Mouse (Mus musculus) neural tube, embryonic 12.5 days (tissue): ENCODE results near the gene Lrrc45. TPM values are rescaled to one million over a fixed set of nuclear protein-coding genes. Genes with fewer than 3 reads are reported as not detected.

Experiments used
- ATAC-seq: fragments of 200-750 bp; cut with Nextera tagmentation; 2 replicates; pipeline ENCODE4 v1.8.0; 2017; ENCODE audit warnings: low read depth, mild to moderate bottlenecking, moderate TSS enrichment, moderate library complexity; ENCODE audit not compliant: low FRiP score
- H3K27ac ChIP-seq: fragments of 300-500 bp; sonication (generic); 2 replicates; pipeline ENCODE4 v1.5.1; 2016
- H3K27me3 ChIP-seq: fragments of 300-500 bp; sonication (generic); replicated peaks from 2 replicates; pipeline ENCODE4 v1.6.1; 2016; ENCODE audit warnings: mild to moderate bottlenecking
- H3K36me3 ChIP-seq: fragments of 300-500 bp; sonication (generic); 2 replicates; pipeline ENCODE4 v1.6.1; 2016; ENCODE audit warnings: mild to moderate bottlenecking
- H3K4me1 ChIP-seq: fragments of 300-500 bp; sonication (generic); 2 replicates; pipeline ENCODE4 v1.6.1; 2016
- H3K4me2 ChIP-seq: fragments of 300-500 bp; sonication (generic); replicated peaks from 2 replicates; pipeline ENCODE4 v1.6.1; 2016; ENCODE audit warnings: mild to moderate bottlenecking
- H3K4me3 ChIP-seq: fragments of 300-500 bp; sonication (generic); 2 replicates; pipeline ENCODE4 v1.5.1; 2016
- H3K9ac ChIP-seq: fragments of 300-500 bp; sonication (generic); 2 replicates; pipeline ENCODE4 v1.6.1; 2016; ENCODE audit warnings: mild to moderate bottlenecking
- H3K9me3 ChIP-seq: fragments of 300-500 bp; sonication (generic); 2 replicates; pipeline ENCODE4 v1.6.1; 2016; ENCODE audit warnings: mild to moderate bottlenecking
- WGBS: fragments of 180-500 bp; shearing (Covaris S2); methylation state at CpG from one replicate; pipeline ENCODE4 v1.1.7; 2016; 5-methylcytosine and 5-hydroxymethylcytosine counted together
- polyA plus RNA-seq: library from polyadenylated mRNA; unstranded; fragments of >200 nt; fragmentation: Nextera tagmentation; extraction: Ambion mirVana; gene quantifications from 2 replicates; pipeline ENCODE4 v1.2.1, GENCODE M21; 2016

Lrrc45 gene
- polyA plus RNA-seq, 1 experiment from 2014 or later = 72.6 TPM

DNA sequence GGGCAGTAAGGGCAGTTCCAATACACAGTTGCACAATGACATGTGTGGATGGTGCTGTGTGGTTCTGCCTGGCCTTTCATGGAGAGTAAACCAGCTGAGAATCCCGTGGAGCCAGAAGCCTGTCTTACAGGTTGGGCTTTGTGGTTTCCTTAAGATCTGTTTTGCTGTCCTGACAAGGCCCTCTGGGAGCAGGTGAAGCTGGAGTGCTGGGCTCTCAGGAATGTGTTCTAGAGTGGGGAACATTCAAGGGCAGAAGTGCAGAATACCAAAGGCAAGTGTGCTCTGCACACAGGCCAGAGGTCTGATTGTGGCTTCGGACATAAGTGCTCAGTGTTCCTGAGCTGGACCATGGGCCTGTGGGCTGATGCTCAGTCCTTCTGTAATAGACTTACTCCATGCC lies 29.1 kb upstream of the Lrrc45 start:
- Histone ChIP-seq H3K27ac (no peak overlapping the region), H3K4me1 (no peaks in the 10 kb centered on the region; the same call in 1 of the 2 replicates), H3K4me2 (no peak overlapping the region), H3K27me3 (no peaks in the 10 kb centered on the region), H3K9ac (no peak overlapping the region), H3K36me3 (peaks cover 80% of the 10 kb centered on the region), H3K4me3 (no peak overlapping the region), H3K9me3 (no peaks in the 10 kb centered on the region)
- no peak for ATAC-seq
- 86% methylated on average over 2 of the region's 2 CpGs for WGBS

DNA sequence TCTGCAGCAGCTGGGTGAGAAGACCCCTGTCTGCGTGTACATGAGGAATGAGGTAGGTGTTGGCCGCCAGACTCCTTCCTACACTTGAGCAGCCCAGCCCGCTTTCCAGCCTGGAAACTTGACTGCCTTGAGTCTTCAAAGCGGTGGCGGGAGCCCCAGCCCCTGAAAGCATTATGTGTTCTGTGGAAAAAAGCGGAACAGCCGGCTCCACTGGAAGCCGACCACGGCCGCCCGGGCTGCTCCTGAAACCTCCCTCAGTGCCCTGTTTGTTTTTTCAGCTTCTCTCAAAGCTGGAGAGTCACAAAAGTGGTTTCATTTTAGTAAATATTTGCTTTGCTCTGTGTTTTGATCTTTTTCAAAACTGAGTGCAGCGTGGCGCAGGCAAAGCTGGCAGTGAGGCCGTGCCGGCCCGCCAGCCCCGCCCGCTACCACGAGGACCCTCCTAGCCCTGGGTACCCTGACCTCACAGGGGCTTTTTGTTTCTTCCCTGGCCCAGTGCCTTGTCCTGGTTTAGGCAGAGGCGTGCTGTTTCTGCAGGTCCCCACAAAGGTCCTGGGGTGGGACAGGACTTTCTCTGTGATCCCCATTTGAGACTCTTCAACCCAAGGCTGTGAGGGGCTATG lies 27.0 kb upstream of the Lrrc45 start:
- Histone ChIP-seq H3K27ac (no peak overlapping the region), H3K4me2 (no peak overlapping the region), H3K4me1 (no peaks in the 10 kb centered on the region; the same call in 1 of the 2 replicates), H3K9ac (no peak overlapping the region), H3K36me3 (peaks cover 71% of the 10 kb centered on the region), H3K27me3 (no peaks in the 10 kb centered on the region), H3K9me3 (no peaks in the 10 kb centered on the region), H3K4me3 (no peak overlapping the region)
- WGBS = 73% methylated on average over 20 of the region's 20 CpGs
- no peak for ATAC-seq

DNA sequence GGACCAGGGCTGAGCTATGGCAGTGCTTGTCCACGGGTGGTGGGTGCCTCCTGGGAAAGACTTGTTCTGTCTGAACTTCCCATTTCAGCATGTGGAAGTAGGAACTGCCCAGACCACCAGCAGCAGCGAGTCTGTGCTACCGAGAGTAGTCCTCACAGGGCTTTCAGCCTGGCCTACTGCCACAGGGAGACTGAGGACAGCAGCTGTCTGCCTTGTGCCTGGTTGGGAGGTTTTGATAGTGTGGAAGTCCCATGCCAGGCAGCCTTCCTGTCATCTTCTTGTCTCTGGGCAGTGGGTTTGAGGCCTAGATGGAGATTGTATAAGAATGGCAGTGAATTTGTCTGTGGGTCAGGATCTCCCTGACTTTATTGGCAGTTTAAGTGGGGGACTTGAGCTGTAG lies 24.4 kb upstream of the Lrrc45 start:
- Histone ChIP-seq H3K4me3 (no peak overlapping the region), H3K4me2 (no peak overlapping the region), H3K9ac (no peak overlapping the region), H3K27me3 (no peaks in the 10 kb centered on the region), H3K27ac (no peak overlapping the region), H3K9me3 (no peaks in the 10 kb centered on the region), H3K36me3 (peaks cover 69% of the 10 kb centered on the region), H3K4me1 (0 out of 2 replicates have a peak, but pooled peaks cover 2% of the 10 kb centered on the region)
- no peak for ATAC-seq
- 82% methylated on average over 3 of the region's 3 CpGs for WGBS

DNA sequence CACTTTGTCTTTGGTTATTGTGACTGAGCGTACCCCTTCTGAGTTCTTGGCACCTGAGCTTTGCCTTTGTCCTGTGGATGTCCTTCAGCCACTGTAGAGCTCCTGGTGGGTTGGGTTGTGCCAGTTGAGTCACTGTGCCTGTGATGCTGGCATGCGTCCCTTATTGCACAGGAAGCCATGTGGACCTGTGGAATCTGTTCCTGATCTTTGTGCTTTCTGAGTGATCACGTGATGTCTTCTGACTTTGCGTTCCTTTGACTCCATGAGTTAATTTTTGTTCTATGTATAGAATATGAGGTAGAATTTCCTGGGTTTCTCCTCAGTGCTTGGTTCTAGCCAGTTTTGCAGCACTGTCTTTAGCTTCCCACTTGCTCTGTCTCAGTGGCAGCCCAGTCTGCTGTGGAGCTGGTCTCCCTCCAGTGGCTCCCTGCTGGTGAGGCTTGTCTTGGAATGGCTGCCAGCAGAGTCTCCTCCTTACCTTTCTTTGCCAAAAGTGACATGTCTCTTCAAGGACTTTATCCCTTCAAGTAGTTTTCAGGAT lies 21.2 kb upstream of the Lrrc45 start:
- Histone ChIP-seq H3K27ac (no peak overlapping the region), H3K27me3 (no peaks in the 10 kb centered on the region), H3K4me2 (no peak overlapping the region), H3K4me3 (no peak overlapping the region), H3K9me3 (no peaks in the 10 kb centered on the region), H3K9ac (no peak overlapping the region), H3K4me1 (peaks cover 20% of the 10 kb centered on the region), H3K36me3 (peaks cover 56% of the 10 kb centered on the region)
- ATAC-seq = no peak
- WGBS = 92% methylated on average over 4 of the region's 4 CpGs

DNA sequence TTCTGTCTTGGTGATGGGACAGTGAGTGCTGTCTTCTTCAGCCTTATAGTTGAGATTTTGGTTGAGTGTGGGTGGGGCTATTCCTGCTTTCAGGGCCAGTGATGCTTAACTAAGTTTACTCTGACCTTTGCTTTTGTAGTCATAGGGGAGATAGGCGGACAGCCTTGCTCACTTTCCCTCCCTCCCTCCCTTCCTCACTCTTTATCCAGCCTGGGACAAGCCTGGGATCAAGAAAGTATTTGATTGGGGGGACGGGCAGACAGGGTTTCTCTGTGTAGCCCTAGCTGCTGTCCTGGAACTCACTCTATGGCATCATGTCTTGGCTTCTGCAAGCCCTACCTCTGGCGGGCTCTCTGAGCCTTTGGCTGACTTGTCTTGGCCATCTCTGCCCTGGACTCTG lies 20.3 kb upstream of the Lrrc45 start:
- H3K4me3 ChIP-seq = no peak overlapping the region
- peaks cover 20% of the 10 kb centered on the region for H3K4me1 ChIP-seq
- H3K27ac ChIP-seq = no peak overlapping the region
- H3K27me3 ChIP-seq = no peaks in the 10 kb centered on the region
- H3K9ac ChIP-seq = no peak overlapping the region; the same call in 1 of the 2 replicates
- 68% methylated on average over 3 of the region's 3 CpGs for WGBS
- no peaks in the 10 kb centered on the region for H3K9me3 ChIP-seq
- no peak for ATAC-seq
- H3K4me2 ChIP-seq = no peak overlapping the region
- H3K36me3 ChIP-seq = peaks cover 48% of the 10 kb centered on the region

DNA sequence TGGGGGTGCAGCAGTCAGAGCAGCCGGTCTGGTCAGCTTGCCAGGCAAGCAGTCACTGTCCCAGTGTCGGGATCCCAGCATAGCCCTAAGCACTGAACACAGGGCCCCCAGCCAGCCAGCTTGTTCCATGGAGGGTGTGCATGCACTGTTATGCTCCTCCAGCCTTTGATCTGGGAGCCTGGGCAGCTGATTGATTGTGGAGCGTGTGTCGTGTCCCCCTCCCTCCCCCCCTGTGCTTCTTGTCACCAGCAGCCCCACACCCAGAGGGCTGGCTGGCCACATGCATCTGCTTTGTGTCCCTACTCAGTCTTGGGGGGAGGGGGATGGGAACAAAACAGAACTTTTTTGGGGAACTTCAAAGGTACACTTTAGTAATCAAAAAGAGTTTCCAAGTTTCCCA lies 18.5 kb upstream of the Lrrc45 start:
- H3K36me3 ChIP-seq = peaks cover 47% of the 10 kb centered on the region

DNA sequence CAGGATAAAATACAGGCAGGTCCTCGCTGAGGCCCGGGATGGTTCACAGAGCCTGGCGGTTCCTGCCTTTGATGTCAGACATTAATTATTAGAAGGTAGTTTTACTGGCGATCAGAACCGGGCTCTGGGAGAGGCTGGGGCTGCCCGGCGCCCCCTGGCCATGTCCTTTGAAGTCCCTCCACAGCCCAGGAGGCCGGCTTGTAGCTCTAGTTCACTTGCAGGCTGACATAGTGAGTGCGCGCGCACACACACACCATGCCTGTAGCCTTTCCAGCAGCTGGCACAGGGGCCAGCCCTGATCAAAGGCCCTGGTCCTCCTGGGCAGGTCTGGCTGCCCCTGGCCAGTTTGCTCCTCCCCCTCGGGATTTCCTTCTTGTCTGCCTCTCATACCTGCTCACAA lies 18.1 kb upstream of the Lrrc45 start:
- H3K36me3 ChIP-seq = peaks cover 46% of the 10 kb centered on the region

More for the DNA sequence above, 18.5 kb upstream of the Lrrc45 start:
- H3K9ac ChIP-seq = 0 out of 2 replicates have a peak overlapping the region, but pooled peaks have one; percentile 1
- no peaks in the 10 kb centered on the region for H3K27me3 ChIP-seq
- peak overlapping the region; percentile 28; the same call in 1 of the 2 replicates for H3K4me2 ChIP-seq
- H3K4me3 ChIP-seq = no peak overlapping the region
- peak; percentile 83 for ATAC-seq
- H3K4me1 ChIP-seq = peaks cover 20% of the 10 kb centered on the region
- H3K27ac ChIP-seq = peak overlapping the region; percentile 50; the same call in 1 of the 2 replicates
- no peaks in the 10 kb centered on the region for H3K9me3 ChIP-seq
- WGBS = 3% methylated on average over 4 of the region's 4 CpGs

DNA sequence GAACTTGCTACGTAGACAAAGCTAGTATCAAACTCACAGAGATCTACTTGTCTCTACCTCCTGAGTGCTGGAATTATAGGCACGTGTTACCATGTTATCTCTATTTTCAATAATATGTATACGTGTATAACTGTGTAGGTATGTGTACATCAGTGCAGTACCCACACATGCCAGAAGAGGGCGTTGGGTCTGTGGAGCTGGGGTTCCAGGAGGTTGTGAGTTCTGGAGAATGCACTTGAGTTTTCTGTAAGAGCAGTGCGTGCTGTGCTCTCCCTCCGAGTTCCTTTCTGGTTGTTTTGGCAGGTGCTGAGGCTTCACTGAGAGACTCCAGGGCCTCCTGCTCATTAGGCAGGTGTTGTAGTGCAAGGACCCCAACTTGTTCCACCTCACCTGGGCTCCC lies 17.2 kb upstream of the Lrrc45 start:
- Histone ChIP-seq H3K4me3 (no peak overlapping the region), H3K9me3 (no peaks in the 10 kb centered on the region), H3K4me1 (peaks cover 20% of the 10 kb centered on the region), H3K27me3 (no peaks in the 10 kb centered on the region), H3K36me3 (peaks cover 53% of the 10 kb centered on the region), H3K4me2 (no peak overlapping the region), H3K27ac (no peak overlapping the region), H3K9ac (no peak overlapping the region)
- WGBS = 88% methylated on average over 6 of the region's 6 CpGs
- no peak for ATAC-seq

More for the DNA sequence above, 18.1 kb upstream of the Lrrc45 start:
- H3K4me1 ChIP-seq = peaks cover 20% of the 10 kb centered on the region
- WGBS = 9% methylated on average over 12 of the region's 12 CpGs
- peak; percentile 79 for ATAC-seq
- H3K9ac ChIP-seq = peak overlapping the region; percentile 29; the same call in 1 of the 2 replicates
- H3K27ac ChIP-seq = no peak overlapping the region
- no peaks in the 10 kb centered on the region for H3K9me3 ChIP-seq
- H3K4me2 ChIP-seq = peak overlapping the region; percentile 28; the same call in 1 of the 2 replicates
- no peaks in the 10 kb centered on the region for H3K27me3 ChIP-seq
- H3K4me3 ChIP-seq = no peak overlapping the region

DNA sequence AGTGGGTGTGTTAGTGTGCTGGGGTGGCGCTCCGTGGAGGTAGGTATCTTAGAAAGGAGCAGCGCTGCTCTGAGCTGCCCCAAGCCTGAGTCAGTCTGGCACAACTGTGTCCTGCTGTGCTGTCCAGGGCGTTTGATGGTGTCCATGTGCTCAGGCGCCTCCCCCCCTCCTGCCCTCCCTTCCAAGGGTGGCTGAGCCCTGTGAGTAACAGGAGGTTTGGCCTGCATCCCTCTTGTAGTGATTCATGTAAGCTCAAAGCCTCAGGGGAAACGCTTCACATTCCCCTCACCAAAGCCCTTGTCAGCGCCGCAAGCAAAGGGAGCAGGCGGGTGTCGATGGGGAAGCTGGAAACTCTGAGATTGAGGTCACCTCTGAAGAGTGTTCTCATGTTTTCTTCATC lies 16.0 kb upstream of the Lrrc45 start:
- Histone ChIP-seq H3K4me2 (no peak overlapping the region), H3K9me3 (no peaks in the 10 kb centered on the region), H3K9ac (no peak overlapping the region), H3K4me1 (peaks cover 20% of the 10 kb centered on the region), H3K27me3 (no peaks in the 10 kb centered on the region), H3K27ac (no peak overlapping the region), H3K4me3 (no peak overlapping the region), H3K36me3 (peaks cover 55% of the 10 kb centered on the region)
- ATAC-seq = no peak
- WGBS = 62% methylated on average over 10 of the region's 10 CpGs

DNA sequence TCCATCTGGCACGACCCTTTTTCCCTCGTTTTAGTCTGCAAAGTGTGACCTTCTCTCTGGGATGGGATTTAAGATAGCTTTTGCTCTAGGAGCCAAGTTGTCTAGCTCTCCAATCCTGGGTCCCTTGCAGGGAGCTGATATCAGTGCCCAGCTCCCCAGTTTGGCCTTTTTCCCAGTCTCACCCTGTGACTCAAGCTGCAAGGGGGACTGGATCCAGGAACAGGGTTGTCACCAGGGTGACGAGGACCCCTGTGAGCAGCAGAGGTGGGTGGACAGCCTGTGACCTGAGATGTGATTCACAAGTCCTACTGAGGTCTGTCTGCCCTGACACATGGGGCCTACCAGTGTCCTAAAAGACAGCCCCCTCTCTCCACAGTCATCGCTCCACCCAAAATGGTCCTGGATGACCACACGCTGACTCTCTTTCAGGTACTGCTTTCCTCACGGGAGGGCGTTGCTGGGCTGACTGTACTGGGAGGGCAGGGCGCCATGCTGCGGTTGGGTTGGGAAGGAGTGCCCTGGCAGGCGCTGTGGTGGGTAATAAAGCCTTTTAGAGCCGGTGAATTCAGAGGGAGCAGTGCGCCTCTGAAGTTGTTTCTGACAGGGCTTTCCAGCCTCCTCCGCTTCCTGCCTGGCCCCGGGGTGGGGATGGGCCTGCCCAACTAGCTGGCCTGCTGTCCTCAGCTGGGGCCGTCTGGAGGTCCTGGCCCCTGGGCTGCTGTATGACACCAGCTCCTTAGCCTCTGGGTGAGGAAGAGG lies 9.8 kb upstream of the Lrrc45 start:
- ATAC-seq = no peak
- WGBS = 22% methylated on average over 15 of the region's 15 CpGs
- Histone ChIP-seq H3K4me1 (peaks cover 34% of the 10 kb centered on the region), H3K27me3 (no peaks in the 10 kb centered on the region), H3K9ac (0 out of 2 replicates have a peak overlapping the region, but pooled peaks have one; percentile 13), H3K27ac (no peak overlapping the region), H3K4me3 (no peak overlapping the region), H3K4me2 (no peak overlapping the region; the same call in 1 of the 2 replicates), H3K9me3 (no peaks in the 10 kb centered on the region), H3K36me3 (peaks cover 43% of the 10 kb centered on the region)

DNA sequence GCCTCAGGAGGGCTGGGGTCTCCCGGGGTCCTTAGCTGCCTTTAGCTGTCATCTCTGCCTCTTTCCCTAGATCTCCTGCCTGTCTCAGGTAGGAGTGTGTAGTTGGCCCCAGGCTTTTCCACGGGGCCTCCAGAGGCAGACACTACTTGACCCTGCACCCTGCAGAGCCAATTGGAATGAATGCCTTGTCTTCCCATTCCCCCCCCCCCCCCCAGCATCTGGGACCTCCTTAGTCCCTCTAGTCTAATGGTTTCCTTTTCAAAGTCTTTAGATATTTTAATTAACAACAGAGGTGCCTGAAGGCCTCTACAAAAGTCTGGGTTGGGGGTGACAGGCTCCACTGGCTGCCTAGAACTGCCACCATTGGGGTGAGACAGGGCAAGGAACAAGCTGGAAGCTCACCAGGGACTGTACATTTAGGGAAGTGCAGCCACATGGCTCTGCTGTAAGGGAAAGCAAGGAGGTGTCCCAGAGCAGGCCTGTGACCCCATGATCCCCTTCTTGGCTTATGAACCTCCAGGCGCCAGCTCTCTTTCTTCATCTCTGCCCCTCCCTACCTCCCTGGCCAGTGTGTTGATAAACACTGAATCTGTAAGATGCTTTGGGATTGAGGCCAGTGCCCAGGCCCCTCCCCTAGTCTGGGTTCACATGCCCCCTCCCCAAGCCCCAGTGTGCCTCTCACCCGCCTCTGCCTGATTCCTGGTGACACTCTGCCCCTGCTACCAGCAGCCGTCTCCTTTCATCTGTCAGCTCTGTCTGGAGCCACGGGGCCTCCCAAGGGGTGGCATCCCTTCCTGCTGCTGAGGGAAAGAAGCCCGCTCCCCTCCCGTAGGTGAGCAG lies 9.0 kb upstream of the Lrrc45 start:
- Histone ChIP-seq H3K27ac (no peak overlapping the region), H3K9ac (peak overlapping the region; percentile 45; the same call in 1 of the 2 replicates), H3K4me1 (peaks cover 34% of the 10 kb centered on the region), H3K4me2 (peak overlapping the region; percentile 4; the same call in 1 of the 2 replicates), H3K27me3 (no peaks in the 10 kb centered on the region), H3K36me3 (peaks cover 46% of the 10 kb centered on the region), H3K9me3 (no peaks in the 10 kb centered on the region), H3K4me3 (no peak overlapping the region)
- no peak for ATAC-seq
- 18% methylated on average over 8 of the region's 8 CpGs for WGBS
